In genomic region chr5:111415575-111415974, GRCm38 (mm10) we compare ENCODE assay signal across 8 mouse cellular contexts. TPM values are rescaled to one million over a fixed set of nuclear protein-coding genes. Genes with fewer than 3 reads are reported as not detected.
DNase-seq lines count a peak whose midpoint lies in the region; ATAC-seq and TF ChIP-seq lines count a peak whose summit lies in the region.

No protein-coding gene starts in this region.

- WGBS in liver, embryonic 15.5 days (ENCODE audit: insufficient replicate concordance) = 3% methylated on average over 14 of the region's 14 CpGs

- H3K27me3 ChIP-seq in liver, embryonic 15.5 days = peaks cover 93% of the 10 kb centered on the region

- intact Hi-C loops in gastrocnemius, adult 2 months (cut with DNase I) = loop anchor here (2.0 to 5.0 kb wide), 4 partner anchors 207 to 737 kb away; no protein-coding TSS in a partner anchor

- no peak overlapping the region for H3K9ac ChIP-seq in liver, embryonic 15.5 days

- H3K27ac ChIP-seq in gastrocnemius, adult 2 months = no peak overlapping the region; the same call in 1 of the 2 replicates
- no peak overlapping the region for H3K27ac ChIP-seq in liver, embryonic 15.5 days (replicated peaks)

- H3K4me2 ChIP-seq in liver, embryonic 15.5 days = peak overlapping the region; percentile 66

- DNase-seq in gastrocnemius, adult 2 months = no peak
- DNase-seq in gastrocnemius, adult 8-10 months (ENCODE audit: low spot score in 2 of 2) = no peak
- peak; percentile 27 for DNase-seq in retina, postnatal 1 day
- DNase-seq in retina, embryonic 14.5 days (ENCODE audit: low spot score) = no peak
- no peak for DNase-seq in right cerebral cortex, postnatal 36 days (ENCODE audit: low spot score in 2 of 2)
- no peak for DNase-seq in ovary, postnatal 14 days (ENCODE audit: low spot score)
- DNase-seq in lung, postnatal 10 days = no peak

- peaks cover 18% of the 10 kb centered on the region for H3K4me1 ChIP-seq in liver, embryonic 15.5 days (replicated peaks)

- ATAC-seq in liver, embryonic 15.5 days (ENCODE audit: insufficient read depth) = no peak

- no peaks in the 10 kb centered on the region for H3K36me3 ChIP-seq in liver, embryonic 15.5 days (replicated peaks)

- no peak for TF ChIP-seq CTCF in gastrocnemius, adult 2 months (IDR thresholded peaks at IDR 0.05)

- H3K4me3 ChIP-seq in gastrocnemius, adult 2 months = peak overlapping the region; percentile 98
- H3K4me3 ChIP-seq in liver, embryonic 15.5 days (replicated peaks) = no peak overlapping the region

- no peaks in the 10 kb centered on the region for H3K9me3 ChIP-seq in liver, embryonic 15.5 days (replicated peaks)

RNA-seq across cellular contexts. Expression of gene Mn1, which starts 1.6 kb away (rescaled TPM):
- 10 to 100 TPM; 43.9 to 85.9 TPM for total RNA-seq in gastrocnemius, adult 2 months (2021)
- total RNA-seq in gastrocnemius, adult 8-10 months (2022) = 10 to 100 TPM; 28.0 to 63.4 (median 39.8) TPM
- 1.2 and 1.4 TPM in 2 replicates for polyA plus RNA-seq in liver, embryonic 15.5 days (2015; fragmentation: Nextera tagmentation; extraction: Ambion mirVana)
